Mouse (Mus musculus) embryo, embryonic 10 days (tissue): ENCODE data around the gene Sstr2.
"Not testable (repeated sequence)": the region's sequence is repeated elsewhere in the genome, so short reads cannot be mapped to it uniquely, and the experiment has no call there.

ENCODE experiments used
- DNase-seq: peaks from one replicate; pipeline ENCODE4 v3.0.0-alpha.2; 2015; ENCODE audit warnings: low spot score

Sstr2 gene

GRCm38 (mm10) chr11:113657221-113657620 is 38.1 kb downstream of the Sstr2 start:
- no peak for DNase-seq

GRCm38 (mm10) chr11:113658319-113658718 is 39.2 kb downstream of the Sstr2 start:
- DNase-seq = no peak

- DNase-seq = no peak
Measured at GRCm38 (mm10) chr11:113658763-113659162, 39.6 kb downstream of the Sstr2 start.

GRCm38 (mm10) chr11:113660213-113660612 is 41.1 kb downstream of the Sstr2 start:
- not testable (repeated sequence) for DNase-seq

- no peak for DNase-seq
Measured at GRCm38 (mm10) chr11:113660940-113661339, 41.8 kb downstream of the Sstr2 start.

GRCm38 (mm10) chr11:113661835-113662351 is 42.8 kb downstream of the Sstr2 start:
- DNase-seq = no peak

- no peak for DNase-seq
Measured at GRCm38 (mm10) chr11:113664279-113664678, 45.1 kb downstream of the Sstr2 start.

- no peak for DNase-seq
Measured at GRCm38 (mm10) chr11:113666205-113666604, 47.1 kb downstream of the Sstr2 start.

- no peak for DNase-seq
Measured at GRCm38 (mm10) chr11:113666648-113667047, 47.5 kb downstream of the Sstr2 start.

GRCm38 (mm10) chr11:113667122-113667521 is 48.0 kb downstream of the Sstr2 start:
- no peak for DNase-seq

- no peak for DNase-seq
Measured at GRCm38 (mm10) chr11:113667704-113668103, 48.6 kb downstream of the Sstr2 start.

- DNase-seq = no peak
Measured at GRCm38 (mm10) chr11:113668857-113669256, 49.7 kb downstream of the Sstr2 start.

- no peak for DNase-seq
Measured at GRCm38 (mm10) chr11:113669711-113670110, 50.6 kb downstream of the Sstr2 start.

GRCm38 (mm10) chr11:113673614-113674013 is 54.5 kb downstream of the Sstr2 start:
- no peak for DNase-seq

- DNase-seq = no peak
Measured at GRCm38 (mm10) chr11:113674595-113674994, 55.5 kb downstream of the Sstr2 start.
